In genomic region chr12:55466816-55467215, GRCm38 (mm10) we compare ENCODE assay signal across 12 mouse cellular contexts. TPM values are rescaled to one million over a fixed set of nuclear protein-coding genes. Genes with fewer than 3 reads are reported as not detected.
DNase-seq lines count a peak whose midpoint lies in the region; ATAC-seq and TF ChIP-seq lines count a peak whose summit lies in the region.
"Had no signal": no experiment of that assay in that cellular context is flagged by ENCODE, and none has a peak within 500 bp of the region (broad histone marks: within the 10 kb centered on the region; RNA-seq: fewer than 3 reads in every experiment).

No protein-coding gene starts in this region.

- DNase-seq in adrenal gland, adult (ENCODE audit: inconsistent age in 2 of 2, low spot score in 1 of 2), result peak; percentile 51 to 83
- no peak for DNase-seq in adrenal gland, adult 8-10 months
- no peak for DNase-seq in layer of hippocampus, adult 2 months (ENCODE audit: low spot score in 2 of 2)
- no peak for DNase-seq in layer of hippocampus, adult 9-10 months (ENCODE audit: low spot score)
- no peak for DNase-seq in cerebellum, postnatal 25 days
- DNase-seq: gastrocnemius, postnatal 10 days; right cerebral cortex, postnatal 14 days had no signal

- no peak overlapping the region for H3K9ac ChIP-seq in forebrain, embryonic 16.5 days (replicated peaks; ENCODE audit: low read depth, low read length)
- H3K9ac ChIP-seq: neural tube, embryonic 12.5 days had no signal

- 38% methylated on average over 5 of the region's 5 CpGs for WGBS in bone marrow, adult 2 months
- 80% methylated on average over 5 of the region's 5 CpGs for WGBS in forebrain, embryonic 16.5 days

- TF ChIP-seq CTCF in layer of hippocampus, adult 2 months (conservative IDR thresholded peaks at IDR 0.05), result no peak
- no peak for TF ChIP-seq CTCF in bone marrow, adult 2 months (IDR thresholded peaks at IDR 0.05; ENCODE audit: control insufficient read depth, insufficient read depth, low read length)

- peak overlapping the region; percentile 96; the same call in 1 of the 2 replicates for H3K27ac ChIP-seq in layer of hippocampus, adult 2 months
- peak overlapping the region; percentile 72 for H3K27ac ChIP-seq in bone marrow, adult 2 months (ENCODE audit: control insufficient read depth, insufficient read depth, low read depth, low read length, poor library complexity)
- H3K27ac ChIP-seq in forebrain, embryonic 16.5 days (ENCODE audit: low read length), result no peak overlapping the region
- H3K27ac ChIP-seq: neural tube, embryonic 12.5 days had no signal

- H3K27me3 ChIP-seq in megakaryocyte, embryonic 14.5 days (replicated peaks), result peaks cover 39% of the 10 kb centered on the region
- no peaks in the 10 kb centered on the region for H3K27me3 ChIP-seq in forebrain, embryonic 16.5 days (replicated peaks; ENCODE audit: control insufficient read depth, insufficient read depth, low read length)
- H3K27me3 ChIP-seq: neural tube, embryonic 12.5 days; Patski had no signal

- H3K4me3 ChIP-seq in layer of hippocampus, adult 2 months, result no peak overlapping the region
- no peak overlapping the region for H3K4me3 ChIP-seq in bone marrow, adult 2 months (replicated peaks; ENCODE audit: control insufficient read depth, low read depth, low read length)
- H3K4me3 ChIP-seq in megakaryocyte, embryonic 14.5 days (replicated peaks), result peak overlapping the region; percentile 70
- no peak overlapping the region for H3K4me3 ChIP-seq in forebrain, embryonic 16.5 days (replicated peaks; ENCODE audit: low read length)
- H3K4me3 ChIP-seq: neural tube, embryonic 12.5 days had no signal

- no peak overlapping the region for H3K4me2 ChIP-seq in forebrain, embryonic 16.5 days (ENCODE audit: low read length)
- H3K4me2 ChIP-seq: neural tube, embryonic 12.5 days had no signal

- H3K36me3 ChIP-seq in megakaryocyte, embryonic 14.5 days (replicated peaks; ENCODE audit: low read length), result no peaks in the 10 kb centered on the region
- H3K36me3 ChIP-seq in forebrain, embryonic 16.5 days (ENCODE audit: control insufficient read depth, insufficient read depth), result no peaks in the 10 kb centered on the region
- H3K36me3 ChIP-seq: neural tube, embryonic 12.5 days had no signal

- peaks cover 13% of the 10 kb centered on the region for H3K4me1 ChIP-seq in bone marrow, adult 2 months (ENCODE audit: control insufficient read depth, insufficient read depth, low read length)
- peaks cover 78% of the 10 kb centered on the region for H3K4me1 ChIP-seq in megakaryocyte, embryonic 14.5 days
- peaks cover 33% of the 10 kb centered on the region for H3K4me1 ChIP-seq in forebrain, embryonic 16.5 days (replicated peaks; ENCODE audit: control insufficient read depth, insufficient read depth, low read length)

- ATAC-seq in forebrain, embryonic 16.5 days, result no peak

- no peaks in the 10 kb centered on the region for H3K9me3 ChIP-seq in megakaryocyte, embryonic 14.5 days
- no peaks in the 10 kb centered on the region for H3K9me3 ChIP-seq in forebrain, embryonic 16.5 days (ENCODE audit: control insufficient read depth, low read length)
- H3K9me3 ChIP-seq: neural tube, embryonic 12.5 days had no signal

- TF ChIP-seq POLR2A in bone marrow, adult 2 months (IDR thresholded peaks at IDR 0.05; ENCODE audit: borderline replicate concordance, control insufficient read depth, low read depth, low read length), result no peak

RNA-seq across cellular contexts. Expression of gene Nfkbia, which starts 25.6 kb away (rescaled TPM):
- total RNA-seq in adrenal gland, adult 8-10 months (2022), result 10 to 100 TPM; 76.2 to 98.5 (median 86.4) TPM
- 10 to 100 TPM; 28.1 to 42.5 TPM for total RNA-seq in layer of hippocampus, adult 2 months (2021)
- polyA plus RNA-seq in bone marrow, adult 2 months (2011; ENCODE audit: insufficient read depth, insufficient read length, low replicate concordance, missing spikeins), result 51.8 and 91.0 TPM in 2 replicates
- 59.9 and 92.2 TPM in 2 replicates for polyA plus RNA-seq in megakaryocyte, embryonic 14.5 days (2012; ENCODE audit: insufficient read depth, low replicate concordance)
- 53.4 and 58.5 TPM in 2 replicates for polyA plus RNA-seq in forebrain, embryonic 16.5 days (2015; fragmentation: Nextera tagmentation; extraction: Ambion mirVana)

Comparison
In these comparisons a context has a peak if more than half of its experiments do, and no peak if none do; other contexts are left out.
1. DNase-seq: peak in adrenal gland, adult (2 of 2); none in adrenal gland, adult 8-10 months (single experiment), layer of hippocampus, adult 2 months (0 of 2), layer of hippocampus, adult 9-10 months (single experiment) and cerebellum, postnatal 25 days (0 of 2).